8 mouse cellular contexts compared by ENCODE assay signal in genomic region chr5:110879042-110879441, GRCm38 (mm10). TPM values are rescaled to one million over a fixed set of nuclear protein-coding genes. Genes with fewer than 3 reads are reported as not detected.
DNase-seq lines count a peak whose midpoint lies in the region; ATAC-seq and TF ChIP-seq lines count a peak whose summit lies in the region.

No protein-coding gene starts in this region.

- no peak for TF ChIP-seq EP300 in CH12.LX (IDR thresholded peaks at IDR 0.05; ENCODE audit: low read length)

- WGBS in heart, embryonic 11.5 days (ENCODE audit: insufficient replicate concordance): 65% methylated on average over 7 of the region's 7 CpGs
- WGBS in forebrain, embryonic 14.5 days: 59% methylated on average over 7 of the region's 7 CpGs
- 62% methylated on average over 7 of the region's 7 CpGs for WGBS in liver, embryonic 15.5 days (ENCODE audit: insufficient replicate concordance)

- H3K9ac ChIP-seq in heart, embryonic 11.5 days (ENCODE audit: low read depth, low read length): peak overlapping the region; percentile 94
- peak overlapping the region; percentile 76 for H3K9ac ChIP-seq in CH12.LX (ENCODE audit: insufficient read depth, low read depth)
- peak overlapping the region; percentile 94 for H3K9ac ChIP-seq in forebrain, embryonic 14.5 days (ENCODE audit: low read length)
- peak overlapping the region; percentile 80 for H3K9ac ChIP-seq in liver, embryonic 15.5 days

- H3K4me1 ChIP-seq in heart, embryonic 11.5 days (ENCODE audit: control insufficient read depth, insufficient read depth, low read length): peaks cover 6% of the 10 kb centered on the region
- H3K4me1 ChIP-seq in CH12.LX (ENCODE audit: control insufficient read depth in 1 of 2, insufficient read depth in 2 of 2): peaks cover 0 to 3% of the 10 kb centered on the region in 2 experiments; a peak in 2 of 4 replicates
- peaks cover 6% of the 10 kb centered on the region for H3K4me1 ChIP-seq in forebrain, embryonic 14.5 days (ENCODE audit: control insufficient read depth, insufficient read depth, low read length)
- peaks cover 26% of the 10 kb centered on the region for H3K4me1 ChIP-seq in liver, embryonic 15.5 days (replicated peaks)

- in situ Hi-C loops in CH12.LX (cut with MboI; ENCODE audit: low pct_ligation_motif_present, low pct_unique_long_range_greater_than_20kb, low sequenced_read_pairs): no loop called here

- H3K9me3 ChIP-seq in heart, embryonic 11.5 days (replicated peaks; ENCODE audit: control insufficient read depth, low read length): no peaks in the 10 kb centered on the region
- H3K9me3 ChIP-seq in CH12.LX (replicated peaks; ENCODE audit: low read length): no peaks in the 10 kb centered on the region
- H3K9me3 ChIP-seq in forebrain, embryonic 14.5 days (replicated peaks; ENCODE audit: control insufficient read depth, low read length): no peaks in the 10 kb centered on the region
- no peaks in the 10 kb centered on the region for H3K9me3 ChIP-seq in liver, embryonic 15.5 days (replicated peaks)

- no peak for TF ChIP-seq CTCF in CH12.LX (conservative IDR thresholded peaks at IDR 0.05 in 1 of 2, IDR thresholded peaks at IDR 0.05 in 1 of 2; ENCODE audit: low read depth in 2 of 2, low read length in 2 of 2)

- H3K27ac ChIP-seq in heart, embryonic 11.5 days (ENCODE audit: low read depth, low read length): no peak overlapping the region
- H3K27ac ChIP-seq in CH12.LX (ENCODE audit: insufficient read depth, low read depth): no peak overlapping the region
- peak overlapping the region; percentile 63; the same call in 1 of the 2 replicates for H3K27ac ChIP-seq in forebrain, embryonic 14.5 days (ENCODE audit: low read depth, low read length)
- H3K27ac ChIP-seq in liver, embryonic 15.5 days (replicated peaks): peak overlapping the region; percentile 26; the same call in 1 of the 2 replicates

- H3K36me3 ChIP-seq in heart, embryonic 11.5 days (ENCODE audit: control insufficient read depth, insufficient read depth, low read length): no peaks in the 10 kb centered on the region
- H3K36me3 ChIP-seq in CH12.LX (replicated peaks in 1 of 2; ENCODE audit: control insufficient read depth in 1 of 2, insufficient read depth in 1 of 2, low read length in 1 of 2): peaks cover 10 to 26% of the 10 kb centered on the region in 2 experiments
- peaks cover 3% of the 10 kb centered on the region; the same call in 1 of the 2 replicates for H3K36me3 ChIP-seq in forebrain, embryonic 14.5 days (ENCODE audit: control insufficient read depth, insufficient read depth, low read length)
- H3K36me3 ChIP-seq in liver, embryonic 15.5 days (replicated peaks): peaks cover 16% of the 10 kb centered on the region

- no peaks in the 10 kb centered on the region for H3K79me2 ChIP-seq in CH12.LX (replicated peaks; ENCODE audit: control insufficient read depth, extremely low read depth, insufficient read depth, poor library complexity, severe bottlenecking)

- dilution Hi-C loops in CH12.LX (cut with MboI; ENCODE audit: extremely low pct_ligation_motif_present, extremely low pct_unique_long_range_greater_than_20kb, low sequenced_read_pairs): no loop called here

- peak overlapping the region; percentile 83 for H3K4me3 ChIP-seq in heart, embryonic 11.5 days (ENCODE audit: low read depth, low read length)
- peak overlapping the region; percentile 45 to 92 (median 69) for H3K4me3 ChIP-seq in CH12.LX (replicated peaks in 1 of 3; ENCODE audit: low read depth in 2 of 3, low read length in 2 of 3, poor library complexity in 1 of 3)
- peak overlapping the region; percentile 74 for H3K4me3 ChIP-seq in forebrain, embryonic 14.5 days (ENCODE audit: low read depth, low read length)
- H3K4me3 ChIP-seq in liver, embryonic 15.5 days (replicated peaks): peak overlapping the region; percentile 84

- no peak for TF ChIP-seq RAD21 in CH12.LX (IDR thresholded peaks at IDR 0.05; ENCODE audit: low read depth, low read length)

- no peak for ATAC-seq in heart, embryonic 11.5 days (replicated peaks; ENCODE audit: insufficient number of reproducible peaks, low FRiP score, low TSS enrichment)
- ATAC-seq in forebrain, embryonic 14.5 days: peak; percentile 12
- ATAC-seq in liver, embryonic 15.5 days (ENCODE audit: insufficient read depth): no peak

- no peak for DNase-seq in heart, adult 8-10 months (ENCODE audit: low spot score)
- DNase-seq in CH12.LX (ENCODE audit: extremely low read depth): no peak
- DNase-seq in forebrain, embryonic 14.5 days (ENCODE audit: low spot score): no peak
- no peak for DNase-seq in gastrocnemius, postnatal 10 days
- DNase-seq in spleen, postnatal 36 days (ENCODE audit: low spot score in 2 of 2): no peak
- no peak for DNase-seq in cerebellum, postnatal 14 days

- H3K4me2 ChIP-seq in heart, embryonic 11.5 days: peak overlapping the region; percentile 76
- H3K4me2 ChIP-seq in CH12.LX (ENCODE audit: insufficient read depth, low read depth, poor library complexity, severe bottlenecking): peak overlapping the region; percentile 82
- H3K4me2 ChIP-seq in forebrain, embryonic 14.5 days (ENCODE audit: low read length): peak overlapping the region; percentile 82
- H3K4me2 ChIP-seq in liver, embryonic 15.5 days: peak overlapping the region; percentile 97

- H3K27me3 ChIP-seq in heart, embryonic 11.5 days (ENCODE audit: control insufficient read depth, insufficient read depth, low read length): no peaks in the 10 kb centered on the region
- H3K27me3 ChIP-seq in CH12.LX (replicated peaks): no peaks in the 10 kb centered on the region
- no peaks in the 10 kb centered on the region for H3K27me3 ChIP-seq in forebrain, embryonic 14.5 days (replicated peaks; ENCODE audit: control insufficient read depth, insufficient read depth, low read length)
- no peaks in the 10 kb centered on the region for H3K27me3 ChIP-seq in liver, embryonic 15.5 days

- no peak for TF ChIP-seq POLR2A in CH12.LX (IDR thresholded peaks at IDR 0.05; ENCODE audit: low read depth, low read length)

TF ChIP-seq in CH12.LX, 34 proteins besides CTCF, POLR2A, EP300 and RAD21:
- peak; percentile 68 for TF ChIP-seq ZNF384 (IDR thresholded peaks at IDR 0.05; ENCODE audit: low read depth, low read length)
- TF ChIP-seq CHD1 (IDR thresholded peaks at IDR 0.05; ENCODE audit: low read depth, low read length): no peak

RNA-seq across cellular contexts. Expression of gene Ttc28, which starts 0.6 kb away (rescaled TPM):
- 8.1 and 9.4 TPM in 2 replicates for polyA plus RNA-seq in heart, embryonic 11.5 days (2014; fragmentation: Nextera tagmentation; extraction: Ambion mirVana)
- 10 to 100 TPM; 11.0 to 17.2 (median 12.3) TPM for total RNA-seq in heart, adult 8-10 months (2022)
- total RNA-seq in CH12.LX (2012; rRNA removed): 0.29 and 0.89 TPM in 2 replicates
- total RNA-seq in CH12.LX (2014; rRNA removed): 0.28 and 0.42 TPM in 2 replicates
- 0.15 and 0.21 TPM in 2 replicates for polyA plus RNA-seq in CH12.LX (2012; ENCODE audit: insufficient read length, low read depth)
- polyA plus RNA-seq in forebrain, embryonic 14.5 days (2014; fragmentation: Nextera tagmentation; extraction: Ambion mirVana): 29.0 and 37.9 TPM in 2 replicates
- polyA plus RNA-seq in liver, embryonic 15.5 days (2015; fragmentation: Nextera tagmentation; extraction: Ambion mirVana): 1.1 and 1.5 TPM in 2 replicates
- 10 to 100 TPM; 24.5 to 25.2 TPM for total RNA-seq in gastrocnemius, postnatal 10 days (2021)

RNA-seq across cellular contexts. Expression of gene Chek2, which starts 39.3 kb away (rescaled TPM):
- 20.9 and 27.1 TPM in 2 replicates for polyA plus RNA-seq in heart, embryonic 11.5 days (2014; fragmentation: Nextera tagmentation; extraction: Ambion mirVana)
- 1 to 10 TPM; 2.0 to 3.2 (median 2.4) TPM for total RNA-seq in heart, adult 8-10 months (2022)
- total RNA-seq in CH12.LX (2012; rRNA removed): 22.5 and 27.6 TPM in 2 replicates
- total RNA-seq in CH12.LX (2014; rRNA removed): 41.6 and 43.8 TPM in 2 replicates
- 18.7 and 25.0 TPM in 2 replicates for polyA plus RNA-seq in CH12.LX (2012; ENCODE audit: insufficient read length, low read depth)
- polyA plus RNA-seq in forebrain, embryonic 14.5 days (2014; fragmentation: Nextera tagmentation; extraction: Ambion mirVana): 10.2 and 13.9 TPM in 2 replicates
- 36.6 and 37.2 TPM in 2 replicates for polyA plus RNA-seq in liver, embryonic 15.5 days (2015; fragmentation: Nextera tagmentation; extraction: Ambion mirVana)
- total RNA-seq in gastrocnemius, postnatal 10 days (2021): 1 to 10 TPM; 3.8 to 5.0 TPM

RNA-seq across cellular contexts. Expression of gene Hscb, which starts 39.5 kb away (rescaled TPM):
- polyA plus RNA-seq in heart, embryonic 11.5 days (2014; fragmentation: Nextera tagmentation; extraction: Ambion mirVana): 30.2 and 32.6 TPM in 2 replicates
- total RNA-seq in heart, adult 8-10 months (2022): 10 to 100 TPM; 17.6 to 21.4 (median 20.4) TPM
- total RNA-seq in CH12.LX (2012; rRNA removed) (39.3 and 59.5 TPM in 2 replicates), CH12.LX (2014; rRNA removed) (51.9 and 64.0 TPM in 2 replicates)
- polyA plus RNA-seq in CH12.LX (2012; ENCODE audit: insufficient read length, low read depth): 26.5 and 28.2 TPM in 2 replicates
- polyA plus RNA-seq in forebrain, embryonic 14.5 days (2014; fragmentation: Nextera tagmentation; extraction: Ambion mirVana): 9.1 and 11.0 TPM in 2 replicates
- polyA plus RNA-seq in liver, embryonic 15.5 days (2015; fragmentation: Nextera tagmentation; extraction: Ambion mirVana): 51.9 and 60.4 TPM in 2 replicates
- 10 to 100 TPM; 12.0 to 12.8 TPM for total RNA-seq in gastrocnemius, postnatal 10 days (2021)

Comparison
In these comparisons a context has a peak if more than half of its experiments do, and no peak if none do; other contexts are left out.
1. H3K27ac ChIP-seq: peak in forebrain, embryonic 14.5 days (single experiment) and liver, embryonic 15.5 days (single experiment); none in heart, embryonic 11.5 days (single experiment) and CH12.LX (single experiment).
2. Peak in every context shown above with its lines, with median percentiles within 50 percentile points of each other: H3K4me2 ChIP-seq, H3K4me3 ChIP-seq and H3K9ac ChIP-seq.